Mouse (Mus musculus): ENCODE results near the gene Ulk1. TPM values are rescaled to one million over a fixed set of nuclear protein-coding genes. Genes with fewer than 3 reads are reported as not detected.
A peak's percentile ranks its signal among the peaks of the same experiment; 100 is the strongest.

The Ulk1 gene
- total RNA-seq, 2 experiments from 2014 or later = 49.1 to 70.6 TPM

- intact Hi-C loops (cut with DNase I) = no loop called here
- TF ChIP-seq CTCF (IDR thresholded peaks at IDR 0.05) = no peak
Observed at GRCm38 (mm10) chr5:110831036-110831720, 21.3 kb upstream of the Ulk1 start.

GRCm38 (mm10) chr5:110827576-110827975 is 17.7 kb upstream of the Ulk1 start:
- DNase-seq = no peak
- Histone ChIP-seq H3K27ac (no peak overlapping the region), H3K4me3 (no peak overlapping the region)
- no peak for TF ChIP-seq CTCF (IDR thresholded peaks at IDR 0.05)
- intact Hi-C loops (cut with DNase I) = no loop called here

More at GRCm38 (mm10) chr5:110831036-110831720, 21.3 kb upstream of the Ulk1 start:
- Histone ChIP-seq H3K27ac (no peak overlapping the region), H3K4me3 (no peak overlapping the region)
- DNase-seq = no peak

- Histone ChIP-seq H3K27ac (no peak overlapping the region), H3K4me3 (no peak overlapping the region)
- intact Hi-C loops (cut with DNase I) = no loop called here
- TF ChIP-seq CTCF (IDR thresholded peaks at IDR 0.05) = no peak
- DNase-seq = no peak
Observed at GRCm38 (mm10) chr5:110826781-110827495, 17.0 kb upstream of the Ulk1 start.

- TF ChIP-seq CTCF (IDR thresholded peaks at IDR 0.05) = no peak
Observed at GRCm38 (mm10) chr5:110824421-110824820, 14.5 kb upstream of the Ulk1 start.

GRCm38 (mm10) chr5:110808821-110809666 is 853 bp downstream of the Ulk1 start:
- intact Hi-C loops (cut with DNase I) = loop anchor here (5.0 kb wide), 1 partner anchor 37 kb away; the partner anchor contains the start of gene Ep400
- TF ChIP-seq CTCF (IDR thresholded peaks at IDR 0.05) = no peak
- peak; percentile 50 for DNase-seq
- peak overlapping the region; percentile 97 for H3K27ac ChIP-seq
- H3K4me3 ChIP-seq = peak overlapping the region; percentile 96

More at GRCm38 (mm10) chr5:110824421-110824820, 14.5 kb upstream of the Ulk1 start:
- intact Hi-C loops (cut with DNase I) = no loop called here
- H3K4me3 ChIP-seq = no peak overlapping the region
- H3K27ac ChIP-seq = no peak overlapping the region
- DNase-seq = no peak

GRCm38 (mm10) chr5:110808061-110808631 is 1.8 kb downstream of the Ulk1 start:
- intact Hi-C loops (cut with DNase I) = loop anchor here (5.0 kb wide), 1 partner anchor 36 kb away; the partner anchor contains the start of gene Ep400
- no peak for TF ChIP-seq CTCF (IDR thresholded peaks at IDR 0.05)
- peak; percentile 94 for DNase-seq

GRCm38 (mm10) chr5:110807453-110807852 is 2.4 kb downstream of the Ulk1 start:
- peak overlapping the region; percentile 97 for H3K27ac ChIP-seq
- H3K4me3 ChIP-seq = peak overlapping the region; percentile 96
- intact Hi-C loops (cut with DNase I) = loop anchor here (5.0 kb wide), 1 partner anchor 35 kb away; the partner anchor contains the start of gene Ep400
- DNase-seq = no peak
- no peak for TF ChIP-seq CTCF (IDR thresholded peaks at IDR 0.05)

More at GRCm38 (mm10) chr5:110808061-110808631, 1.8 kb downstream of the Ulk1 start:
- Histone ChIP-seq H3K27ac (peak overlapping the region; percentile 97), H3K4me3 (peak overlapping the region; percentile 96)

- peak overlapping the region; percentile 97 for H3K27ac ChIP-seq
- DNase-seq = no peak
- intact Hi-C loops (cut with DNase I) = loop anchor here (5.0 kb wide), 1 partner anchor 34 kb away; the partner anchor contains the start of gene Ep400
- H3K4me3 ChIP-seq = peak overlapping the region; percentile 96
- no peak for TF ChIP-seq CTCF (IDR thresholded peaks at IDR 0.05)
Observed at GRCm38 (mm10) chr5:110806676-110807075, 3.2 kb downstream of the Ulk1 start.

GRCm38 (mm10) chr5:110806154-110806553 is 3.7 kb downstream of the Ulk1 start:
- DNase-seq = no peak
- no peak for TF ChIP-seq CTCF (IDR thresholded peaks at IDR 0.05)
- Histone ChIP-seq H3K27ac (peak overlapping the region; percentile 97; the same call in 1 of the 2 replicates), H3K4me3 (0 out of 2 replicates have a peak overlapping the region, but pooled peaks have one; percentile 96)
- intact Hi-C loops (cut with DNase I) = loop anchor here (5.0 kb wide), 1 partner anchor 34 kb away; the partner anchor contains the start of gene Ep400

GRCm38 (mm10) chr5:110804012-110804743 is 5.7 kb downstream of the Ulk1 start:
- DNase-seq = no peak

GRCm38 (mm10) chr5:110802809-110803208 is 7.1 kb downstream of the Ulk1 start:
- Histone ChIP-seq H3K4me3 (no peak overlapping the region), H3K27ac (peak overlapping the region; percentile 69)
- intact Hi-C loops (cut with DNase I) = no loop called here
- TF ChIP-seq CTCF (IDR thresholded peaks at IDR 0.05) = no peak
- DNase-seq = no peak

More at GRCm38 (mm10) chr5:110804012-110804743, 5.7 kb downstream of the Ulk1 start:
- no peak for TF ChIP-seq CTCF (IDR thresholded peaks at IDR 0.05)
- Histone ChIP-seq H3K4me3 (no peak overlapping the region), H3K27ac (peak overlapping the region; percentile 7; the same call in 1 of the 2 replicates)
- intact Hi-C loops (cut with DNase I) = no loop called here

All from gastrocnemius, adult 2 months (tissue).